Mouse (Mus musculus) stomach, embryonic 15.5 days (tissue): ENCODE data around the gene Agpat2. TPM values are rescaled to one million over a fixed set of nuclear protein-coding genes. Genes with fewer than 3 reads are reported as not detected.

ENCODE experiments used
- ATAC-seq: fragments of 200-750 bp; cut with Nextera tagmentation; 2 replicates; pipeline ENCODE4 v1.8.0; 2017; ENCODE audit warnings: low read depth, moderate number of reproducible peaks, moderate TSS enrichment; ENCODE audit not compliant: insufficient read depth, low FRiP score
- H3K27ac ChIP-seq: fragments of 300-500 bp; sonication (generic); 2 replicates; pipeline ENCODE4 v1.5.1; 2015; ENCODE audit warnings: mild to moderate bottlenecking, inconsistent platforms
- H3K27me3 ChIP-seq: fragments of 300-500 bp; sonication (generic); replicated peaks from 2 replicates; pipeline ENCODE4 v1.6.1; 2015; ENCODE audit warnings: inconsistent platforms
- H3K36me3 ChIP-seq: fragments of 300-500 bp; sonication (generic); 2 replicates; pipeline ENCODE4 v1.6.1; 2015; ENCODE audit warnings: inconsistent platforms
- H3K4me1 ChIP-seq: fragments of 300-500 bp; sonication (generic); 2 replicates; pipeline ENCODE4 v1.6.1; 2015; ENCODE audit warnings: inconsistent platforms
- H3K4me2 ChIP-seq: fragments of 300-500 bp; sonication (generic); 2 replicates; pipeline ENCODE4 v1.6.1; 2015; ENCODE audit warnings: mild to moderate bottlenecking, inconsistent platforms
- H3K4me3 ChIP-seq: fragments of 300-500 bp; sonication (generic); replicated peaks from 2 replicates; pipeline ENCODE4 v1.5.1; 2015; ENCODE audit warnings: inconsistent platforms
- H3K9ac ChIP-seq: fragments of 300-500 bp; sonication (generic); 2 replicates; pipeline ENCODE4 v1.6.1; 2015; ENCODE audit warnings: inconsistent platforms
- H3K9me3 ChIP-seq: fragments of 300-500 bp; sonication (generic); 2 replicates; pipeline ENCODE4 v1.6.1; 2016; ENCODE audit warnings: inconsistent platforms
- WGBS: fragments of 180-500 bp; shearing (Covaris S2); methylation state at CpG from one replicate; pipeline ENCODE4 v1.1.7; 2015; 5-methylcytosine and 5-hydroxymethylcytosine counted together
- polyA plus RNA-seq: library from polyadenylated mRNA; unstranded; fragments of >200 nt; fragmentation: Nextera tagmentation; extraction: Ambion mirVana; gene quantifications from 2 replicates; pipeline ENCODE4 v1.2.1, GENCODE M21; 2015

The Agpat2 gene
- 60.1 and 63.4 TPM in 2 replicates for polyA plus RNA-seq

DNA sequence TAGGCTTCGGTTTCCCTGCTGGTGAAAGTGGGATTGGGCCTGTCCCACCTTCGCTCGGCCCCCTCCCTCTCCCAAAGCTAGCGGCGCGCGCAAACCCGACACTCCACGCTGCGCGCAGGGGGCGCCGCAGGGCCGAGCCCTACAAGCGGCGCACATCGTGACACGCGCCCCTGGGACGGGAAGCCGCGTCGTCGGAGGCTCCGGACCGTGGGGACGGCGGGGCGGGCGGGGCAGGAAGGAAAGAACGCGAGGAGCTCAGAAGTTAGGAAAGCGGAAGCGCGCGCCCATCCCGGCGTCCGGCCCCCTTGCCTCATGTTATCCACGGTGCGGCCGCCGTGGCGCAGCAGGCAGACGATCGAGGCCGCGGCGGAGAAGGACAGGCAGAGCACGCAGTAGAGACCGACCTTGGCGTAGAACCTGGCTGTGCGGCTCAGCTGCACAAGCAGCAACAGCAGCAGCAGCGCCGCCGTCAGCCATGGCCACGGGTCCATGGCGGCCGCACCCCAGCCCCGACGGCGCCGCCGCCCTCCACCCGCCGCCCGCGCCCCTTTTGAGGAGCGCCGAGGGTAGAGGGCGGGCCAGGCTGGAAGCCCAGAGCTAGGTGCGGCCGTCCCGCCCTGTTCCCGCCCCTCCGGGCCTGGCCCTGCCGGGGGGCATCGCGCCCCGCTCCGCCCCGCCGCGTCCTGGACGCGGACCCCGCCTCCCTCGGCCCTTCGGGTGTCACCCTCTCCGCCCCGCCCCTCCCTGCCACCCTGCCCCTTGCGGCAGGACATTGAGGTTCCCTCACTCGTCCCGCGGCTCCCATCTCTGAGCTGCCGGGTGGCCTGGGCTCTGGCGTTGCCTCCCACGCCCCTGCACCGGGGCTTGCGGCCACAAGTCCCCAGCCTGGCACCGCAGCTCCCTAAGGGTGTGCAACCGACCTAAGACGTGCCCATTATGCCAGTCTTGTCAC, at the start of gene Agpat2:
Gene Agpat2 (minus strand): TSS at position 698 of the 952 bp plus-strand sequence.
- peak within 1 kb of the TSS; percentile 62 for H3K9ac ChIP-seq
- H3K4me3 ChIP-seq, result peak within 1 kb of the TSS; percentile 70
- WGBS, result under 1% methylated on average over 94 of the region's 103 CpGs
- no peaks in the 10 kb centered on the region for H3K9me3 ChIP-seq
- peaks cover 43% of the 10 kb centered on the region for H3K4me1 ChIP-seq
- no peaks in the 10 kb centered on the region for H3K27me3 ChIP-seq
- H3K36me3 ChIP-seq, result no peaks in the 10 kb centered on the region
- H3K4me2 ChIP-seq, result peak within 1 kb of the TSS; percentile 85
- H3K27ac ChIP-seq, result peak within 1 kb of the TSS; percentile 92
- peak; percentile 85 for ATAC-seq

DNA sequence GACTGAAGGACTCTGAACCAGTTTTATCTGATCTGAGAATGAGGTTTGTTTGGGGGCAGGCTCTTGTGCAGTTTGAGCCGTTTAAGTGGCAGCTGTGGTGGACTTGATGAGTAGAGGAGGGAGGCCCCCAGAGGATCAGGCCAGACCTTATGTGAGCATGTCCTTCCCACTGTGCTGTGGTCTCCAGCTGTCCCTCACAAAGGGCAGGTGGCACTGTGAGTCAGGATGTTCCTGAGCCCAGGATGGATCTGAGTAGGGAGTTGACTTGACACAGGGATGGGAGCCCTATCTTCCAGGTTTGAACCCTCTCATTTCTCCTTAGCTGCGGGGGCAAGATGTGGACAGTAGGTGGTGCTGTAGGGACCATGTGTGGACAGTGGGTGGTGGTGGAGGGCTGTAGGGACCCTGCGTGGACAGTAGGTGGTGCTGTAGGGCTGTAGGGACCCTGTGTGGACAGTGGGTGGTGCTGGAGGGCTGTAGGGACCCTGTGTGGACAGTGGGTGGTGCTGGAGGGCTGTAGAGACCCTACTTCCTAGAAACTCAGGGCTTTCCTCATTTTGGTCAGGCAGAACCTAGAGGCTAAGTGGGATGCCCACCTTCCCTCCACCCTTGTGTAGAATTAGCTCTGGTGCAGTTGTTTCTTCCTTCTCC, 42.6 kb upstream of the Agpat2 start:
- peak; percentile 96 for ATAC-seq
- Histone ChIP-seq H3K27ac (no peak overlapping the region), H3K9me3 (no peaks in the 10 kb centered on the region), H3K9ac (no peak overlapping the region), H3K27me3 (no peaks in the 10 kb centered on the region), H3K4me3 (no peak overlapping the region), H3K4me1 (no peaks in the 10 kb centered on the region), H3K36me3 (no peaks in the 10 kb centered on the region), H3K4me2 (no peak overlapping the region)
- WGBS, result 14% methylated on average over 3 of the region's 3 CpGs

DNA sequence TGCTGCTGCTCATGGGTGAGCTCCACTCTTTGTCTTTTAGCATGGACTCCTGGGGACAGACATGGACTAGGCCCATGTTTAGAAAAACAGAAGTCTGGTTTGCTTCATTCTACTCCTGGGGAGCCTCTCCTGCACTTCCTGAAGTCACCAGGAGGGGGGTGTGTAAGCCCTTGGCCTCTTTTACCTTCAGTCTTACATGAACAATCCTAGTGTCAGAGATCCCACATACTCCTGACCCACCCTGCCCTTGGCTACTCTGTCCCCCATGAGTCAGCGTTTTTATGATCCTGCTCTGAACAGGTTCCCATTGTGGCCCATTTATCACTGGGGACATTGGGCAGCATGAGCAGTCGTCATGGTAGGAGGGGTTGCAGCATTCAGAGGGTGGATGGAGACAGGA, 39.7 kb upstream of the Agpat2 start:
- Histone ChIP-seq H3K4me3 (no peak overlapping the region), H3K27me3 (no peaks in the 10 kb centered on the region), H3K9ac (no peak overlapping the region), H3K4me2 (no peak overlapping the region), H3K27ac (no peak overlapping the region), H3K4me1 (peaks cover 8% of the 10 kb centered on the region), H3K36me3 (no peaks in the 10 kb centered on the region), H3K9me3 (no peaks in the 10 kb centered on the region)
- 49% methylated on average over 2 of the region's 2 CpGs for WGBS
- no peak for ATAC-seq

DNA sequence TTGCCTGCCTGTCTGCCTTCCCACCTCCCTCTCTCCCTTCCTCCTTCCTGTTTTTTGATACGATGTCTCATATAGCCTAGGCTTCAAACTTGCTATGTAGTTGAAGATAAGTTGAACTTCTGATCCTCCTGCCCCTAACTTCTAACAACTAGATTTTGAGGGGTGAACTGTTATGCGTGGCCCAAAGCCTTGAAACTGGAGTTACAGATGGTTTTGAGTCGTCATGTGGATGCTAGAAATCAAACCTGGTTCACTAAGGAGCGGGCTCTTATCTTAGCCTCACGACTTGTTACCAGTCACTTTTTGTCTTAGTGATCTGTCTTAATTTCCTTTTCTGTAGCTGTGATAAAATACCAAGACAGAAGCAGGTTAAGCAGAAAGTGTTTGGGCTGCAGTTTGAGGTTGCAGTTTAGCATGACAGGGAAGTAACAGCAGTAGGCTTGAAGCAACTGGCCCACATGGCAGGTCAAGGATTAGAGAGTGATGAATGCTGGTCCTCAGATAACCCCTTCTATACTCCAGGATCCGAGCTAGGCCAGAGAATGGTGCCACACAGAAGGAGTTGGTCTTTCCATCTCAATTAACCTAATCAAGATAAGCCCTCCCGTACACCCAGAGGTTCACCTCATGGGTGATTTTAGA, 36.9 kb upstream of the Agpat2 start:
- no peak overlapping the region for H3K4me2 ChIP-seq
- peak overlapping the region; percentile 87 for H3K27ac ChIP-seq
- no peak overlapping the region for H3K4me3 ChIP-seq
- no peak overlapping the region for H3K9ac ChIP-seq
- H3K4me1 ChIP-seq, result peaks cover 22% of the 10 kb centered on the region
- no peaks in the 10 kb centered on the region for H3K27me3 ChIP-seq
- ATAC-seq, result no peak
- 68% methylated on average over 7 of the region's 7 CpGs for WGBS
- H3K9me3 ChIP-seq, result no peaks in the 10 kb centered on the region
- H3K36me3 ChIP-seq, result peaks cover 18% of the 10 kb centered on the region; the same call in 1 of the 2 replicates

DNA sequence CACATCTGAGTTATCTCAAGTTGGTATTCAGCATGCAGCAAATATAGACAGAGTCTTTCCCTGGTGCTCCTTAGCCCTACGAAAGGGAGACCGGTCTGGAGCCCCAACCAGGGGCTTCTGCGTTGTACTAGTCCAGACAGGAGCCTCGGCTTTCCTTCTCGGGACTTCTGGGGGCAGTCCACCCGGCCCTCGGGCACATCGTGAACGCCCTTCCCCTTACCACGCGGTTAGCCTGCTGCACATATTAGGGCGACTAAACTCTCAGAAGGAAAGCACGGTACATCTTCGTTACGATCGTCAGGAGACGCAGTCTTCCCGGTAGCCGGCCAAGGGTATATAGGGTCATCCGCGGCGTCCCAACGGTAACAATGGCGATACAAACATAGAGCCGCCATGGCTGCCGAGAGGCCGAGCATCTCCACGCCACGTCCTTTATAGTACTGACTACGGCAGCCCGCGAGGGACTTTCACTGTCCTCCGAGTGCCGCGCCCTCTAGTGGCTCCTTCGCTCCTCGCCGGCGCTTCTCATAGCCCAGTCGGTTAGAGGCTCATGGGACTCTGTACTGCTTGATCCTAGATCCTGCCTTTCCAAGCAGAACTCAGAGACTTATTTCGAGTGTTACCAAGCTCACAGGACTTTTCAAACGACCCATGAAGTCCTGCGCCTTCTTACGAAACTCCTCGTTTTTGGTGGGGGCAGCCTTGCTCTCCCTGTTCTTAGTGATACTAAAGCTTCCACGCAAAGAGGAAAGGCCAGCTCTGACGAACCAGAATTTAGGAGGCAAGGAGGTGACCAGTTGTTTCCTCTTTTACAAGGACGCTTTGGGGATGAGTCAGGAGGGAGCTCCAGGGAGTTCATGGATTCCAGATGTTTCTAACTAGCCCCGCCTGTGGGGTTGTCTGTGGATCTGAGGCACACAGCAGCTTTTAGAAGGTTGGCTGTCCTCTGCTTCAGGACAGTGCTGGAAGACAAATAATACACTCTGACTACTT, 35.9 kb upstream of the Agpat2 start:
- Histone ChIP-seq H3K9me3 (no peaks in the 10 kb centered on the region), H3K9ac (peak overlapping the region; percentile 97), H3K4me1 (peaks cover 27% of the 10 kb centered on the region), H3K27ac (peak overlapping the region; percentile 87), H3K4me2 (peak overlapping the region; percentile 80), H3K36me3 (peaks cover 28% of the 10 kb centered on the region), H3K4me3 (peak overlapping the region; percentile 97), H3K27me3 (no peaks in the 10 kb centered on the region)
- WGBS, result 3% methylated on average over 49 of the region's 49 CpGs
- peak; percentile 81 for ATAC-seq

DNA sequence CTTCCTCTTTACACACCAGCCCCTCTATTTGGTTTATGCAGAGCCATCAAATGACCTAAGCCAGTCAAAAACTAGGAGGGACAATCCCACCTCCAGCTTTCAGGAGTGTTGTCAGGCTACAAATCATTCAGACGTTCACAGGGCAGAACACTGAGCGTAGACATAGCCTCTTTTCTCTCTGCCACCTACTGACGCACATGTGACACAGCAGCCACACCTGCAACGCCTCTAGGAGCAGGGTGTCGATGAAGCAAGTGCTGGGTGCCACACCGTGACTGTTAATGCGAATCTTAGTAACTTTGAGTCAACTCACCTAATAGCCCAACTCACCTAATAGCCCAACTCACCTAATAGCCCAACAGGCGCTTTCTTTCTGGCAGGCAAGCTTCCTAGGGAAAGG, 34.9 kb upstream of the Agpat2 start:
- H3K27ac ChIP-seq, result 0 out of 2 replicates have a peak overlapping the region, but pooled peaks have one; percentile 35
- H3K4me1 ChIP-seq, result peaks cover 27% of the 10 kb centered on the region
- H3K9me3 ChIP-seq, result no peaks in the 10 kb centered on the region
- ATAC-seq, result peak; percentile 50; the same call in 1 of the 2 replicates
- H3K4me2 ChIP-seq, result peak overlapping the region; percentile 80
- H3K36me3 ChIP-seq, result peaks cover 36% of the 10 kb centered on the region
- 1% methylated on average over 8 of the region's 8 CpGs for WGBS
- H3K9ac ChIP-seq, result peak overlapping the region; percentile 29; the same call in 1 of the 2 replicates
- H3K27me3 ChIP-seq, result no peaks in the 10 kb centered on the region
- peak overlapping the region; percentile 97 for H3K4me3 ChIP-seq

DNA sequence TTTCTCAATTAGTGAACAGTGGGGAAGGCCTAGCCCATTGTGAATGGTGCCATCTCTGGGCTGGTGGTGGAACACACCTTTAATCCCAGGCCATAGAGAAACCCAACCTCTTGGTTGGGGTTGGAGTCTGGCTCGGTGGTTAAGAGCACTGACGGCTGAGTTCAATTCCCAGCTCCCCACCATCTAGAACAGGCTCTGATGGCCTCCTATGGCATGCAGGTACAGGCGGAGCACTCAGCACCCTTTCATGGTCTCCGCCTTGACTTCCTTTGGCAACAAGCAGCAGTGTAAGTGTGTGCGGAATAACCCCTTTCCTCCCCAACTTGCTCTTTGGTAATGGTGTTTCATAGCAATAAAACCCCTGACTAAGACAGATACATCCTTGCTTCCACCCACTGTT, 34.4 kb upstream of the Agpat2 start:
- peak overlapping the region; percentile 97 for H3K4me3 ChIP-seq
- peak overlapping the region; percentile 80 for H3K4me2 ChIP-seq
- H3K9me3 ChIP-seq, result no peaks in the 10 kb centered on the region
- no peak for ATAC-seq
- H3K27ac ChIP-seq, result no peak overlapping the region
- no peaks in the 10 kb centered on the region for H3K27me3 ChIP-seq
- 59% methylated on average over 5 of the region's 5 CpGs for WGBS
- peak overlapping the region; percentile 29; the same call in 1 of the 2 replicates for H3K9ac ChIP-seq
- H3K36me3 ChIP-seq, result peaks cover 39% of the 10 kb centered on the region
- H3K4me1 ChIP-seq, result peaks cover 27% of the 10 kb centered on the region

DNA sequence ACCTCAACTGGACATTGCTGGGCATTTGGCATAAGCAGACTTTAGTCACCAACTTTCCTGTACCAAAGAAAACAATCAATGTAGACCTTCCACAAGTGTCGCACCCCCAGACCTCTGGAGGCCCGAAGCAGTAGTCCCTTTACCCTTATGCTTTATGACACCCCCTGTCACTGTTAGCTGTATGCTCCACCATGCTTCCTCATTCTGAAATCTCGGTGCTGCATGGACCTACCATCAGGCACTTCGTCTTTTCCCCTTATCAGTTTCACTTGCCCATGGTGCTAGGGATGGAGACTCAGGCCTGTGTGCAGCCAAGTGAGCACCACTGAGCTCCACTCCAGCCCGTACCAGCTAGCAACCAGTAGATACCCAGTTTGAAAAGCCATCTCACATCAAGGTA, 33.8 kb upstream of the Agpat2 start:
- Histone ChIP-seq H3K27ac (no peak overlapping the region), H3K36me3 (peaks cover 39% of the 10 kb centered on the region), H3K4me2 (peak overlapping the region; percentile 80), H3K27me3 (no peaks in the 10 kb centered on the region), H3K9me3 (no peaks in the 10 kb centered on the region), H3K4me1 (peaks cover 27% of the 10 kb centered on the region), H3K9ac (peak overlapping the region; percentile 10; the same call in 1 of the 2 replicates), H3K4me3 (peak overlapping the region; percentile 97; the same call in 1 of the 2 replicates)
- no peak for ATAC-seq
- 76% methylated on average over 5 of the region's 5 CpGs for WGBS

DNA sequence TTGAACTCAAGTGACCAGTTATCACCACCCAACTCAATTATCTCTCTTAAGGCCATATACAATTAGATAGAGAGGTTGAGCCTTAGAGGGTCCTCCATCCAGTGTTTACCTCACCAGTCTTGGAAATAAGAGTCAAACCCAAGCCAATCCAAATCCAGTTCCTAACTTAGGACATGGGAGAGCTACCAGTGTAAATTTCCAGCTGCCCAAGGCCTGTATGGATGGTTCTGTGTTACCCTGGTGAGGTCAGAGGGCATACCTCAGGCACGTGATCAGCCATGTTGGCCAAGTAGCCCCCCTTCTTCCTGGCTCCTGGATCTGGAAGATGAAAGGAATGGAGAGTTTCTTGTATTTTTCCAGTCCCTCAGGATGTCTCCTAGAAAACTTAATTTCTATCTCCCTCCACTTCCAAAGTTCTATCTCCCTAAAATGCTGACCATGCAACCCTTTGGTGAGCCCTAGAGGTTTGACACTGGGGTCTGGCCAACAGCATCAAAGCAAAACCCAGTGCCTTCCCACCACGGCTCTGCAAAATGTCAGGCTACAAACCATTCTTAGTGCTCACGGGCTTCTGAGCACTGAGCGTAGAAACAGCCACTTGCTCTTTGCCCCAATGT, 33.2 kb upstream of the Agpat2 start:
- WGBS, result 74% methylated on average over 4 of the region's 4 CpGs
- Histone ChIP-seq H3K36me3 (peaks cover 39% of the 10 kb centered on the region), H3K4me1 (peaks cover 27% of the 10 kb centered on the region), H3K9me3 (no peaks in the 10 kb centered on the region), H3K4me2 (no peak overlapping the region), H3K27ac (no peak overlapping the region), H3K9ac (no peak overlapping the region), H3K4me3 (no peak overlapping the region), H3K27me3 (no peaks in the 10 kb centered on the region)
- ATAC-seq, result no peak

DNA sequence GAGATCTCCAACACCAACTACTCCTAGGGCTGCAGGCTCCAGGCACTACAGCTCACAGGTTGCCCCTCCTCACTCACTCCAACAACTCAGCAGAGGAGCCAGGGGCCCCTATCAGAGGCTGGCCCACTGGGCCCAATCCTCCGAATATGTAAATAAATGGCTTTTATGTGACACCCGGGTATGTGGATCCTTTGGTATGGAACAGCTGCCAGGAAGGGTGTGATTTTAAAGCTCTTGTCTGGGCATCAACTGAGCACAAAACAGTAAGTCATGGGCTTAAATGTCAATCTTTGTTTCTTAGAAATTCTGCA, 32.1 kb upstream of the Agpat2 start:
- Histone ChIP-seq H3K4me1 (peaks cover 27% of the 10 kb centered on the region), H3K36me3 (peaks cover 39% of the 10 kb centered on the region), H3K9ac (no peak overlapping the region), H3K4me3 (no peak overlapping the region), H3K27ac (no peak overlapping the region), H3K9me3 (no peaks in the 10 kb centered on the region), H3K27me3 (no peaks in the 10 kb centered on the region), H3K4me2 (no peak overlapping the region)
- ATAC-seq, result no peak
- WGBS, result 40% methylated on average over 2 of the region's 2 CpGs
